Mouse (Mus musculus) liver, embryonic 14.5 days (tissue): ENCODE results near the gene Dlgap4.

Experiments
- CTCF ChIP-seq: IDR thresholded peaks from 2 replicates; pipeline ENCODE4 v1.5.1; 2016; ENCODE audit warnings: antibody characterized with exemption, low read depth, control low read depth
- EP300 ChIP-seq: IDR thresholded peaks from 2 replicates; pipeline ENCODE4 v1.6.1; 2016; ENCODE audit warnings: antibody characterized with exemption, low read depth

DNA sequence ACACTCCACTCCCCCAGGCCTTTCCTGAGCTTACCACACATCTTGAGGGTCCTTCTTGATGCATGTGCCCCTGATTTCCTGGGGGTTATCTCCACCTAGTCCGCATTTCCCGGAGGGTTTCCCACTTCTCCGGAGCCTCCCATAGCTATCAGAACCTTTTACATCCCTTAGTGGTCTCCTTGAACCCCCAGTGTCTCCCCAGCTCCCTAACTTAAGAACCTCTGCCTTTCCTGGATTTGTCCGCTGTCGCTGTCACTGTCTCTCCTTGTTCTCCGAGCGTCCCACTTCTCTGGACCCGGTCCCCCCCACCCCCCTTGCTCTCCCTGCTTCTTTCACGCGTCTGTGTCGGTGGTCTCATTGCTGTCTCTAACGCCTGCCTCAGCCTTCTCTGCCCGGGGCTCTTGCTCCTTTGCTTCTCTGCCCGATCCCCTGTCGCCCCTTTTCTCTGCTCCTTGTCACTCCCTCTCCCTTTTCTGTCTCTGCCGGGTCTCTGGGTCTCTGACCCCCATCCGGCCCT lies 108.1 kb downstream of the Dlgap4 start:
- no peak for TF ChIP-seq EP300
- no peak for TF ChIP-seq CTCF
